In the genomic region with DNA sequence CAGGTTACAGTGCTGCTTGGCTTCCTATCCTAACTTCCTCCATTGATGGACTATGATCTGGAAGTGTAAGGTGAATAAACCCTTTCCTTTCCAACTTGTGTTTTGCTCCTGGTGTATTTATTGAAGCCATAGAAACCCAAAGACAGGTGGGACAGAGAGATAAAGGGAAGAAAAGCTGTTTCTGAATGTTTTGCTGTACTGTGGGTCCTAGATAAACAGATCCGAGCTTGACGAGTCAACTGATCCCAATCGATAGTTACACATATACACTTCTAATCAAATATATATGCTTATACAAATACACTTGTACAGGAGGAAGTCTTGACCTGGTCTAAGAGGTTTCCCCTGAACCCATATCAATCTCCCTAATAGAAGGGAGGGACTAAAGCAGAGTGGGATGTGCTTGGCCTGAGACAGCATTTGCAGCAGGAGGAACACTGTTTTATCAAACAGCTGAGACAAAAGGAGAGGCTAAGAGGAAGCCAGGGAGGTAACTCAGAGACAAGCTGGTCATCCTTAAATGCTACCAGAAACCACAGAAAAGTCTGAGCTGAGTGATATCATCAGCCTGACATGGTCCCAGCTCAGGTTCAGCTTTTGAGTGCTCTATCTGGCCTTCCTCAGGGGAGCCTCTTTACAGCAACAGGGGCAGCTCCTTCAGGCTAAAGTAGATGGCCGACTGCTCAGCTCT, we compare ENCODE assay signal across 14 mouse cellular contexts.
"Had no signal": no experiment of that assay in that cellular context is flagged by ENCODE, and none has a peak within 500 bp of the region (broad histone marks: within the 10 kb centered on the region; RNA-seq: fewer than 3 reads in every experiment).

No protein-coding gene starts in this region.

- ATAC-seq: inflammation-experienced regulatory T-cells, adult 6 months; midbrain, embryonic 16.5 days had no signal

- H3K4me3 ChIP-seq: layer of hippocampus, adult 2 months; limb, embryonic 13.5 days had no signal

- H3K9me3 ChIP-seq: limb, embryonic 13.5 days had no signal

- H3K36me3 ChIP-seq: limb, embryonic 13.5 days had no signal

- DNase-seq: kidney, adult 18-20 months; kidney, postnatal 10 days; kidney, postnatal 4 days; left cerebral cortex, postnatal 4 days; lung, adult 18-20 months; right cerebral cortex, postnatal 4 days; spleen, adult 18-20 months; thymus, adult 18-20 months; thymus, postnatal 14 days had no signal

- H3K4me2 ChIP-seq: limb, embryonic 13.5 days; midbrain, embryonic 11.5 days had no signal

- H3K27ac ChIP-seq: layer of hippocampus, adult 2 months; limb, embryonic 13.5 days had no signal

- H3K9ac ChIP-seq: limb, embryonic 13.5 days had no signal
